Mouse (Mus musculus) regulatory T cell (primary cell): Measurements from ENCODE around the gene Tlr2.
"Not testable (repeated sequence)": the region's sequence is repeated elsewhere in the genome, so short reads cannot be mapped to it uniquely, and the experiment has no call there.

Experiments
- in situ Hi-C: fragments of 300-600 bp; cut with MboI, MseI; formaldehyde crosslinking; loops from one replicate; pipeline ENCODE4 v1.15.1; 2025; ENCODE audit warnings: high pct_unique_total_duplicates

The Tlr2 gene

DNA sequence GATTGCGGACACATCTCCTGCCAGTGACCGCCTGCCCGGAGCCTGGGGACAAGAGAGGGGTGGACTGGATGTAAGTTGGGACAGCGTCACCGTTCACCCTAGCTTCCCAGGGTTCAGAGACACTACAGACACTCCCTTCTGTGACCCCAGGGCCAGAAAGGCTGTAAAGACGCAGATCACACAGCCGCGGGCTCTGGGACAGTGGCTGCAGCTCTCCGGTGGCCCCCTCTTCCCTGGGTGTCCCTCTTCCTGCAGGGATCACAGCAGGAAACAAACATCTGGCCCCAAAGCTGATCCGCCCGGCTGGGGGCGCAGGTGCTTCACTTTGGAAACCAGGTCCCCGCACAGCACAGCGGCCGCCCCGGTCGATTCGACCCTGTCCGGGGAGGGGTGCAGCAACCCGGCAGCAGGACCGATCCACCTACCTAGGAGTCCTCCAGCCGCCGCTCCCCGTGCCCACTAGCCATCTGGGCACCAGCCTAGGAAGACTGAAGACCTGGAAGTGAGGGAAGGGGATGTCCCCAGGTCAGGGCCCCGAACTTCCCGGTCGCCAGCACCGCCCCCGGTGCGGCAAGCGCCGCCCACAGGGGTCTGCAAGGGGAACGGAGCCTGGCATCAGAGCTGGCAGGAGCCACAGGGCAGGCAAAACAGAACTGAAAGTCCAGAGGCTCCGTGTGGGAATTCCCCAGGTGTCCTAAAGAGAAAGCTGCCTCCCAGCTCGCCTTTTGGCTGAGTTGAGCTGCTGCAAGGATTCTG is at the start of gene Tlr2:
Gene Tlr2 (minus strand): TSS at position 673 of the 756 bp plus-strand sequence.
- in situ Hi-C loops: loop anchor here (25.0 kb wide), 1 partner anchor 1654 kb away; no protein-coding TSS in a partner anchor

DNA sequence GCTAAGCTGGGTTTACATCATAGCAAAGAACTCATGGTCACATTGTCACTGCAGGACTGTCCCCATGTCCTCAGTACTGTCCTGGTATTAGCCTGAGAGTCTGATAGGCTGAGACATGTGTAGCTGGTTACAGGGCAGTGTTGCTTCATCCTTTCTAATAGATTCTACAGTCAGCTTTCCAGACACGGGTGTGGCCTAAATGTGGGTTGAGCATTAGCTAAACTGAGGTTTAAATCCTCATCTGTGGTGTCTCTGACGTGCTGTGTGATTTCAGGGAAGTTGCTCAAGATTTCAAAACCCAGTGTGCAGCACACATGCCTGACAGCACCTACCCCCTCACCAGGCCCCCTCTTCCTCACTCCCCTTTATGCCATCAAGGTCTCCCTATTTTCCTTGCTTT is 43.6 kb upstream of the Tlr2 start:
- in situ Hi-C loops: loop anchor here (5.0 kb wide), 1 partner anchor 73 kb away; no protein-coding TSS in a partner anchor

DNA sequence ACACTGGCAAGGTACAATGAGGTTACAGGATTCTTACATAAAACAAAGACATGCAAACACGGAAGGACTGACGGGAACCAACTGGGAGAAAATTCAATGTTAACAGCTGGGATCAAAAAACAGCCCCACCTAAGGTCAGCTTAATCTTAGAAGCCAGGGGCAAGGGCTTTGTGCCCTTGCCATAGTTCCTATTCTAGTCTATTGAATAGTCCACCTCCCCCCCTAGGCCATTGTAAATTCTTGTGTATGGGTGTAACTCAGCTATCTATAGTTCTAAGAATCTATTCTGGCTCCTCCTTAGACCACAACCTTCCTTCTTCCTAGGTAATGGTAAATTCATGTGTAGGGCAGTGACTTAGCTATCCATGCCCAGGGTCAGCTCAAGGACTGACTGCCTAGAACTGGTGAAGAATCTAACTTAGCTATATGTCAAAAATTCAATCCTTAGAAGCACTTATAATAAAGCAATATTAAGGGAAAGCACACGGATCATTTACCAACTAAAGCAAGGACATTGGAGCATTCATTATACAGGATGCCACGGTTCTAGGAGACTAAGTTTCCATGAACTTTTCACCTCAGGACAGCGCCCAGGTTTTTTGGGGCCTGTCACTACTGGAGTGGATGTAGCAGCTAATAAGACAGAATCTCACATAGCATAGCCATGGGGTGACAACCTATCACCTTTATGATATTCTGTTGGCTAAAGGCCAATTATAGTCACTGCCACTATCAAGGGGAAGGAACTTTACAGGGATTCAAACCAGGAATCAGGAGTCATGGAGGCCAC is 37.9 kb upstream of the Tlr2 start:
- in situ Hi-C loops: not testable (repeated sequence)

DNA sequence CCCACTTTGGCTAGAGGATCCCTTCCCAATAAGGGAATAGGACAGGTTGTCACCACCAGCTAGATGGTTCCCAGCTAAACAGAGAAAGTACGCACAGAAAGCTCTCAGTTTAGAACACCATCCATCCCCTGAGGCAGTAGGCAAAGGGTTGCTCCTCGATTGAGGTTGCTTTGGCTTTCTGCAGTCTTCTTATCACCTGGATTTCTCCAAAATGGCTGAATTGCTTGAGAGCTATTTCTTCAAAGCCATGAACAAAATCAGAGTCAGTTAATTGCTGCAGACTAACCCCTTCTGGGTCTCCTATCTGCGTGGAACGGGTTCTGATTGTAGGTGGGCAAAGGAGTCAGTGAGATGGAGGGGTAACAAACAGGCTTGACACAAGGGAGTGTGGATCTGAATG is 37.2 kb upstream of the Tlr2 start:
- in situ Hi-C loops: no loop called here

DNA sequence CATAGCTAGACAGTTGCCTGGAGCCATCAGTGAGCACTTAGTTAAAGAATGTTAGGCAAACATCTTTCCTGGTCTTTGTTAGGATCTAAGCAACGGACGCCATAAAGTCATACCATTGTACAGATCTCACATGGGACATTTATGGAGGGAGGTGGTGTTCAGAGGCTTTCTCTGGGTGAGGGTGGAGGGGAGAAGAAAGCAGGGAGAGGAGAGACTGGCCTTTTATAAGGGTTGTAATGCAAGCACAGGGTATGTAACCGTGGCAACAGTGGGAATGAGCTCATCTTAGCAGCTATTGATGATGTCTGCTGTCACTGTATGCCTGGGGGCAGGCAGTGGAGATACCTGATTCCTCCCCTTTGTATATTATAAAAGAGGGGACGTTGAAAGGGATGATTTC is 34.7 kb upstream of the Tlr2 start:
- in situ Hi-C loops: no loop called here

GRCm38 (mm10) chr3:83875078-83875477 is 33.5 kb upstream of the Tlr2 start:
- in situ Hi-C loops: not testable (repeated sequence)

GRCm38 (mm10) chr3:83872853-83873252 is 31.3 kb upstream of the Tlr2 start:
- in situ Hi-C loops: not testable (repeated sequence)

- in situ Hi-C loops: not testable (repeated sequence)
Measured at GRCm38 (mm10) chr3:83871962-83872361, 30.4 kb upstream of the Tlr2 start.

GRCm38 (mm10) chr3:83871559-83871958 is 30.0 kb upstream of the Tlr2 start:
- in situ Hi-C loops: not testable (repeated sequence)

DNA sequence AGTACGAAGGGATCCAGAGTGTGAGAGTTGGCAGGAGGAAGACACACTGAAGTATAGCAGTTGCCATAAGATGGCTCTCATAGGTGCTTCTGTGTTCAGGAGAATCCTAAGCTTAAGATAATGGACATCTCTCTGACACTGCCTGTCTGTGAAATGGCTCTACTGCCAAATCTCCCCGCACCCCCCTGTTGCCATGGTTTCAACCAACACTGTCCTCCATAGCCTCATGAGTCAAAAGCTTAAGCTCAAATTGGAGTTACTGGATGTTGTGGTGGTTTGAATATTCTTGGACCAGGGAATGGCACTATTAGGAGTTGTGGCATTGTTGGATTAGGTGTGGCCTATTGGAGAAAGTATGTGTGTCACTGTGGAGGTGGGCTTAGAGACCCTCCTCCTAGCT is 28.2 kb upstream of the Tlr2 start:
- in situ Hi-C loops: no loop called here

DNA sequence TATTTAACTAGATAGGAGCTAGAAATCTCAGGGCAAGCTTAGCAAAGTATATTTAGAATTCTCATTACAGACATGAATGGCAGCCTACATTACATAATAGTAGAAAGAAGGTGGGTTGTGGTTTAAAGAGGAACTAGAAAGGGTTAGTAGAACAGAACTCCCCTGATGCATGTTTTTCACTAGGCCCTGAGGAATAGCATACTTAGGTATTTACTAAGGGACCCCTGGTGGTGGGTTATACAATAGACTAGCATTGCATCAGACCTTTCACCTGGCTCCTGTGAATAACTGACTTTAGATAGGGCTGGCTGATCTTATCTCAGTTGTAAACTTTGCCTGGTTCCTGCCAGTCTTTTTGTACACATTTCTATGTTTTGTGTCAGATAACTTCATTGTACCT is 25.5 kb upstream of the Tlr2 start:
- in situ Hi-C loops: not testable (repeated sequence)

- in situ Hi-C loops: no loop called here
Measured at GRCm38 (mm10) chr3:83865216-83865615, 23.6 kb upstream of the Tlr2 start.

DNA sequence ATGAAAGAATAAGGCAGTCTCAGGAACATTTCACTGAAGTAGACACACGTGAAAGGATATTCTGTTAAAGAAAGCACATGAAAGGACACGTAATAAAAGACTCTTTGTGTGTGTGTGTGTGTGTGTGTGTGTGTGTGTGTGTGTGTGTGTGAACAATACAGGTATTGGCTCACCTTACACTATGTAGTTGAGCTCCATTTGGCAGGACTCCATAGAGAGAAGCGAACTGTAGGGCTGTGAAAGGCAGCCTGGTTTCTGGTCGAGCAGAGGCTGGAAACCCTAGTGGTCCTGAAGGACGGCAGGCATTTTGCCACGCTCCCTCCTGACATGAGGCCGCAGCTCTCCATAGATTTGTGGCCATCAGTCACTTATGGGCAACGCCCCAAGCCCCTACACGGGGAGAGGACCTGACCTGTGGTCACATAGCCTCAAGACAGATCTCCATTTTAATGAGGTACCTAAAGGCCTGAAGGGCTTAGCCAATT is 22.5 kb upstream of the Tlr2 start:
- in situ Hi-C loops: no loop called here

- in situ Hi-C loops: no loop called here
Measured at GRCm38 (mm10) chr3:83862956-83863355, 21.4 kb upstream of the Tlr2 start.

- in situ Hi-C loops: no loop called here
Measured at GRCm38 (mm10) chr3:83859595-83859994, 18.0 kb upstream of the Tlr2 start.

DNA sequence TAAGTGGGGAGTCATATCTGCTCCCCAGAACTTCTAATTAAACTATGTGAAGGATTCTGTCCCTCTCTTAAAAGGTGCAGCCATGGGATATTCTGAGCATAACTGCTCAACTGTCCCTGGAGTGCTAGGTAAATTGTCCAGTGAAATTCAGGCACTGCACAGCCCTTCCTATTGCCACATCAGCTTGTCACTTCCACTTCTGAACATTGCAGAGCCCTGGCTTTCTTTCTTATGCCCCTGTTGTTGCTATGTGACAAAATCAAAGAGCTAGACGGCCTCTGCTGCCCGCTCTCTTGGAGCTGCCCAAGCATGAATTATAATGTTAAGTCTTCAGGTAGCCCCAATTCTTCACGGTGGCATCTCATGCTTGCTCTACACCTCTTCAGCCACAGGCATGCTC is 17.5 kb upstream of the Tlr2 start:
- in situ Hi-C loops: no loop called here

DNA sequence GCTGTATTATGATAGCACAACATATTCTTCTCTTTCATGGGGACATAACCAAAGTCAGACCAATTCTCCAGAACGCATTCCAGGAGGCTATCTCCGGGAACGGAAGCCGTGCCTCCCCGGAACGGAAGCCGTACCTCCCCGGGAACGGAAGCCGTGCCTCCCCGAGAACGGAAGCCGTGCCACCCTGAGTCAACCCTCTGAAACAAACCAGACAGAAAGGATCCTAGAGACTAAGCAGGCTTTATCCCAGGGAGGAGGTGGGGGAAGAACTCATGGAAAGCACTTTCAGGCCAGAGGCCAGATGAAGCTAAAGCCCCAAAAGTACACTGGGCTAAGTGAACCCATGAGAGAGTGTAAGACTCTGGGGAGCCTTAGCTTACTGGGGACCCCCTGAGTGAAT is 16.1 kb upstream of the Tlr2 start:
- in situ Hi-C loops: no loop called here

GRCm38 (mm10) chr3:83855643-83856042 is 14.1 kb upstream of the Tlr2 start:
- in situ Hi-C loops: no loop called here

DNA sequence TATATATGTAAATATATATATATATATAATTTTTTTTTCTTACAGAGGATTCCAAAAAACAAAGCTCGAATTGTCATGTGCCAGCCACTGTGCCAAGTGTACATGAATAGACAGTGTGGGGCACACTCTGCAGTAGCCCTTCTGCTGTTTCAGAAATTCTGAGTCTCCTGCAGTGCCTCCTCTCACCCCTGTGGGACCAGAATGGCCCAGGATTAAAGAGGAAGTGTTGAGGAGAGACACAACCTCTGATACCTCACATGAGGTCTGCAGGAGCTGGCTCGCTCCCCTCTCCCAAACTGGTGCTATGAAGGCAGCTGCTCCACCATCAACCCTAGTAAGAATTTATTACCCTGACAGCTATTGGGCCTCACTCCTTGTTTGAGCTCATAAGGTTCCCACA is 7.8 kb upstream of the Tlr2 start:
- in situ Hi-C loops: loop anchor here (25.0 kb wide), 1 partner anchor 1662 kb away; no protein-coding TSS in a partner anchor

GRCm38 (mm10) chr3:83844766-83845520 is 3.4 kb upstream of the Tlr2 start:
- in situ Hi-C loops: loop anchor here (25.0 kb wide), 1 partner anchor 1658 kb away; no protein-coding TSS in a partner anchor

DNA sequence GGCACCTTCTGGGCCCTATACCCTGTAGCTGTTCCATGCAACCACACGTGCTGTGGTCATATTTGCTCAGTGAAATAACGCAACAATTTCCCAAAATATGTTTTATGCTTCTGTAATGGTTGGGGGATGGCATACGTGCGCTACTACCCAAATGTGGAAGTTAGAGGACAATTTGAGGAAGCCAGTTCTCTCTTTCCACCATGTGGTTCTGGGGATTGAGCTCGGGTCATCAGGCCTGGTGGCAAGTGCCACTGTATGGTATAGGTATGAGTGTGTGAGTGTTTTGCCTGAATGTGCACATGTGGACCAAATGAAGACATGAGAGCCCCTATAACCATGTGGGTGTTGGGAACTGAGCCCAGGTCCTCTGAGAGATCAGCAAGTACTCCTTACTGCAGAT is 2.1 kb downstream of the Tlr2 start:
- in situ Hi-C loops: loop anchor here (25.0 kb wide), 1 partner anchor 1652 kb away; no protein-coding TSS in a partner anchor

DNA sequence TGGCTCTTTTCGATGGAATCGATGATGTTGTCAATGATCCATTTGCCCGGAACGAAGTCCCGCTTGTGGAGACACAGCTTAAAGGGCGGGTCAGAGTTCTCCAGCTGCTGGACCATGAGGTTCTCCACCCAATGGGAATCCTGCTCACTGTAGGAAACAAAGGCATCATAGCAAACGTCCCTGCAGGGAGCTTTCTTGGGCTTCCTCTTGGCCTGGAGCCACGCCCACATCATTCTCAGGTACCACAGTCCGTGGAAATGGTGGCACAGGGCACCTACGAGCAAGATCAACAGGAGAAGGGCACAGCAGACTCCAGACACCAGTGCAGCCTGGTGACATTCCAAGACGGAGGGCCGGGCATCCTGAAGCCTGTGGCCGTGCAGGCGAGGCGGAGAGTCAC is 4.9 kb downstream of the Tlr2 start:
- in situ Hi-C loops: loop anchor here (25.0 kb wide), 1 partner anchor 1649 kb away; no protein-coding TSS in a partner anchor
